In genomic region chr7:107841719-107842118, GRCm38 (mm10) we compare ENCODE assay signal across 14 mouse cellular contexts. TPM values are rescaled to one million over a fixed set of nuclear protein-coding genes. Genes with fewer than 3 reads are reported as not detected.
A peak's percentile ranks its signal among the peaks of the same experiment; 100 is the strongest.
DNase-seq lines count a peak whose midpoint lies in the region; ATAC-seq and TF ChIP-seq lines count a peak whose summit lies in the region.
"Had no signal": no experiment of that assay in that cellular context is flagged by ENCODE, and none has a peak within 500 bp of the region (broad histone marks: within the 10 kb centered on the region; RNA-seq: fewer than 3 reads in every experiment).

No protein-coding gene starts in this region.

- H3K4me3 ChIP-seq in left cerebral cortex, adult 2 months = no peak overlapping the region
- no peak overlapping the region for H3K4me3 ChIP-seq in neural tube, embryonic 15.5 days (replicated peaks)
- H3K4me3 ChIP-seq: limb, embryonic 13.5 days; midbrain, embryonic 15.5 days had no signal

- ATAC-seq in granulocyte monocyte progenitor cell, adult 5-6 weeks (replicated peaks; ENCODE audit: poor library complexity, severe bottlenecking) = peak; percentile 59
- ATAC-seq in neural tube, embryonic 15.5 days (ENCODE audit: low FRiP score) = no peak
- ATAC-seq: midbrain, embryonic 15.5 days had no signal

- H3K27me3 ChIP-seq in neural tube, embryonic 15.5 days (replicated peaks) = no peaks in the 10 kb centered on the region
- H3K27me3 ChIP-seq: limb, embryonic 13.5 days; midbrain, embryonic 15.5 days had no signal

- H3K9me3 ChIP-seq in neural tube, embryonic 15.5 days (replicated peaks) = no peaks in the 10 kb centered on the region
- H3K9me3 ChIP-seq: limb, embryonic 13.5 days; midbrain, embryonic 15.5 days had no signal

- H3K27ac ChIP-seq in left cerebral cortex, adult 2 months = no peak overlapping the region
- H3K27ac ChIP-seq in neural tube, embryonic 15.5 days (replicated peaks) = no peak overlapping the region
- H3K27ac ChIP-seq: limb, embryonic 13.5 days; midbrain, embryonic 15.5 days had no signal

- WGBS in neural tube, embryonic 15.5 days = 86% methylated on average over 1 of the region's 1 CpGs

- intact Hi-C loops in left cerebral cortex, adult 2 months (cut with DNase I) = loop anchor here (1.0 kb wide), 1 partner anchor 25 kb away; no protein-coding TSS in a partner anchor

- DNase-seq in cerebellum, postnatal 10 days = peak; percentile 9 to 23
- DNase-seq in cerebellum, adult 8-10 months = no peak
- no peak for DNase-seq in left cerebral cortex, adult 2 months (ENCODE audit: extremely low spot score in 1 of 2, low spot score in 2 of 2)
- DNase-seq in left cerebral cortex, adult 18-20 months (ENCODE audit: low spot score in 2 of 2) = no peak
- DNase-seq in MEL-GATA-1-ER (ENCODE audit: extremely low read depth, low read depth) = peak; percentile 2
- no peak for DNase-seq in B cell, adult 2 months
- DNase-seq: adrenal gland, adult 8-10 months; cerebellum, adult 9-11 months; kidney, postnatal 14 days had no signal

- H3K4me1 ChIP-seq in neural tube, embryonic 15.5 days = no peaks in the 10 kb centered on the region
- H3K4me1 ChIP-seq: limb, embryonic 13.5 days; midbrain, embryonic 15.5 days had no signal

- H3K9ac ChIP-seq in neural tube, embryonic 15.5 days (replicated peaks) = no peak overlapping the region
- H3K9ac ChIP-seq: limb, embryonic 13.5 days; midbrain, embryonic 15.5 days had no signal

- peak; percentile 51 for TF ChIP-seq CTCF in left cerebral cortex, adult 2 months (IDR thresholded peaks at IDR 0.05)

- H3K4me2 ChIP-seq in neural tube, embryonic 15.5 days = no peak overlapping the region
- H3K4me2 ChIP-seq: limb, embryonic 13.5 days; midbrain, embryonic 15.5 days had no signal

- H3K36me3 ChIP-seq in neural tube, embryonic 15.5 days = no peaks in the 10 kb centered on the region
- H3K36me3 ChIP-seq: limb, embryonic 13.5 days; midbrain, embryonic 15.5 days had no signal

RNA-seq across cellular contexts. Expression of gene Olfr470, which starts 5.6 kb away (rescaled TPM):
- total RNA-seq in left cerebral cortex, adult 2 months (2021) = not detected
- total RNA-seq in left cerebral cortex, adult 18-20 months (2021) = not detected
- total RNA-seq in granulocyte monocyte progenitor cell, adult 5-6 weeks (2014; fragmentation: Nextera tagmentation) = not detected in 2 replicates
- not detected in 2 replicates for total RNA-seq in granulocyte monocyte progenitor cell, adult 5-6 weeks (2017)
- polyA plus RNA-seq in neural tube, embryonic 15.5 days (2015; fragmentation: Nextera tagmentation; extraction: Ambion mirVana) = not detected in 2 replicates
- total RNA-seq: adrenal gland, adult 8-10 months had no signal
- polyA plus RNA-seq: heart, embryonic 14.5 days; limb, embryonic 13.5 days; midbrain, embryonic 15.5 days had no signal

RNA-seq across cellular contexts. Expression of gene Olfr469, which starts 16.4 kb away (rescaled TPM):
- not detected for total RNA-seq in left cerebral cortex, adult 2 months (2021)
- not detected for total RNA-seq in left cerebral cortex, adult 18-20 months (2021)
- not detected in 2 replicates for total RNA-seq in granulocyte monocyte progenitor cell, adult 5-6 weeks (2014; fragmentation: Nextera tagmentation)
- total RNA-seq in granulocyte monocyte progenitor cell, adult 5-6 weeks (2017) = not detected in 2 replicates
- not detected in 2 replicates for polyA plus RNA-seq in neural tube, embryonic 15.5 days (2015; fragmentation: Nextera tagmentation; extraction: Ambion mirVana)
- total RNA-seq: adrenal gland, adult 8-10 months had no signal
- polyA plus RNA-seq: heart, embryonic 14.5 days; limb, embryonic 13.5 days; midbrain, embryonic 15.5 days had no signal

RNA-seq across cellular contexts. Expression of gene Olfr467, which starts 29.7 kb away (rescaled TPM):
- not detected for total RNA-seq in left cerebral cortex, adult 2 months (2021)
- total RNA-seq in left cerebral cortex, adult 18-20 months (2021) = not detected
- total RNA-seq in granulocyte monocyte progenitor cell, adult 5-6 weeks (2014; fragmentation: Nextera tagmentation) = not detected in 2 replicates
- total RNA-seq in granulocyte monocyte progenitor cell, adult 5-6 weeks (2017) = not detected in 2 replicates
- not detected in 2 replicates for polyA plus RNA-seq in neural tube, embryonic 15.5 days (2015; fragmentation: Nextera tagmentation; extraction: Ambion mirVana)
- total RNA-seq: adrenal gland, adult 8-10 months had no signal
- polyA plus RNA-seq: heart, embryonic 14.5 days; limb, embryonic 13.5 days; midbrain, embryonic 15.5 days had no signal

RNA-seq across cellular contexts. Expression of gene Ovch2, which starts 40.7 kb away (rescaled TPM):
- total RNA-seq in left cerebral cortex, adult 2 months (2021) = not detected
- not detected for total RNA-seq in left cerebral cortex, adult 18-20 months (2021)
- not detected in 2 replicates for total RNA-seq in granulocyte monocyte progenitor cell, adult 5-6 weeks (2014; fragmentation: Nextera tagmentation)
- not detected in 2 replicates for total RNA-seq in granulocyte monocyte progenitor cell, adult 5-6 weeks (2017)
- polyA plus RNA-seq in neural tube, embryonic 15.5 days (2015; fragmentation: Nextera tagmentation; extraction: Ambion mirVana) = not detected in 2 replicates
- total RNA-seq: adrenal gland, adult 8-10 months had no signal
- polyA plus RNA-seq: heart, embryonic 14.5 days; limb, embryonic 13.5 days; midbrain, embryonic 15.5 days had no signal

RNA-seq across cellular contexts. Expression of gene Olfr472, which starts 56.0 kb away (rescaled TPM):
- total RNA-seq in left cerebral cortex, adult 2 months (2021) = not detected
- not detected for total RNA-seq in left cerebral cortex, adult 18-20 months (2021)
- not detected in 2 replicates for total RNA-seq in granulocyte monocyte progenitor cell, adult 5-6 weeks (2014; fragmentation: Nextera tagmentation)
- 0.05 TPM in 1 of 2 replicates, not detected in the other for total RNA-seq in granulocyte monocyte progenitor cell, adult 5-6 weeks (2017)
- not detected in 2 replicates for polyA plus RNA-seq in neural tube, embryonic 15.5 days (2015; fragmentation: Nextera tagmentation; extraction: Ambion mirVana)
- total RNA-seq: adrenal gland, adult 8-10 months had no signal
- polyA plus RNA-seq: heart, embryonic 14.5 days; limb, embryonic 13.5 days; midbrain, embryonic 15.5 days had no signal

Comparison
In these comparisons a context has a peak if more than half of its experiments do, and no peak if none do; other contexts are left out.
1. DNase-seq: peak in cerebellum, postnatal 10 days (2 of 2) and MEL-GATA-1-ER (single experiment); none in cerebellum, adult 8-10 months (single experiment), left cerebral cortex, adult 2 months (0 of 2), left cerebral cortex, adult 18-20 months (0 of 2) and B cell, adult 2 months (0 of 2).